Mouse (Mus musculus): Measurements from ENCODE around the gene Klhl29.

- TF ChIP-seq TCF12 (IDR thresholded peaks at IDR 0.05; ENCODE audit: insufficient read depth, poor library complexity, severe bottlenecking) (no peak), POLR2A (IDR thresholded peaks at IDR 0.05; ENCODE audit: insufficient read length, low read depth) (no peak), MAX (IDR thresholded peaks at IDR 0.05; ENCODE audit: low read depth) (no peak)
Observed at GRCm38 (mm10) chr12:5413976-5414375, 38.5 kb upstream of the Klhl29 start.

All from myocyte (in vitro differentiated cells).